Mouse (Mus musculus) urinary bladder, adult 2 months (tissue): ENCODE data around the gene Trio. TPM values are rescaled to one million over a fixed set of nuclear protein-coding genes. Genes with fewer than 3 reads are reported as not detected.
A peak's percentile ranks its signal among the peaks of the same experiment; 100 is the strongest.

Source experiments
- DNase-seq: peaks from one replicate; pipeline ENCODE4 v3.0.0; 2022; ENCODE audit warnings: low spot score
- polyA plus RNA-seq: library from polyadenylated mRNA; depleted of rRNA; stranded (reverse); fragments of >200 nt; gene quantifications from 2 replicates; pipeline ENCODE4 v1.2.3, GENCODE M21; 2012

Gene Trio
- polyA plus RNA-seq, 1 experiment, result 71.0 TPM

DNA sequence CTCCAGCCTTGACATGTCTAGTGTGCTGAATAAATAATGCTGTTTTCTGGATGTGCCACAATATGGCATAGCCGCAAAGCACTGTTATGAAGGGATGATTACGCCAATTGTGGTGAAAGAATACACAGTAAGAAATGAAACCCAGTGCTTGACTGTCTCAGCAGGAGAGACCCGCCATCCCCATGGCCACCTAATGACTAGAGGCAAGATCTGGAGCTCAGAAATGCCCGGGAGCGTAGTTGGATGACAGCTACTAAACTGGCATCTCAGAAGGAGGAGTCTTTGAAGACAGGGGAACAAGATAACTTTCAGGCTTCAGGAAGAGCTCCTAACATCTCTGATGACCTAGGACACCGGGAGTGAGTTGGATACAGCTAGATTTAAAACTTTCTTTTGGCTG lies 12.0 kb upstream of the Trio start:
- no peak for DNase-seq

DNA sequence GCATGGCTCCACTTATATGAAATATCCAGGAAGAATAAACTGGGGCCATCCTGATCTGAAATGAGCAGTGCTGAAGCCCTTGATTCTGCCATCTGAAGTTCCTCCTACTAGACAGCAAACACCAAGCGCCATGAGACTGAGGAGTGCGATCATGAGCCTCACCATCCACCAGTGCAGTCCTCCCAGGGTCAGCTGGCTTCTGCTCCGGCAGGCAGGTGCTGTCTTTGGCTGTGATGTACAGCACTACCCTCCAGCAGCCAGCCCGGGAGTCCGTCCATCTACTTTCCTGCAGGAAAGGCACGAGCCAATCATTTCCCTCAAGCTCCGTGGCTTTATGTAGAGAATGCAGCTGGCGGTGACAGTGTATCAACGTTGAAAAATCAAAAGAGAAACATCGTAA lies 10.0 kb upstream of the Trio start:
- no peak for DNase-seq

- no peak for DNase-seq
Observed at GRCm38 (mm10) chr15:28034636-28035035, 9.0 kb upstream of the Trio start.

GRCm38 (mm10) chr15:28029371-28029770 lies 3.7 kb upstream of the Trio start:
- no peak for DNase-seq

- DNase-seq, result no peak
Observed at GRCm38 (mm10) chr15:28028542-28028941, 2.9 kb upstream of the Trio start.

DNA sequence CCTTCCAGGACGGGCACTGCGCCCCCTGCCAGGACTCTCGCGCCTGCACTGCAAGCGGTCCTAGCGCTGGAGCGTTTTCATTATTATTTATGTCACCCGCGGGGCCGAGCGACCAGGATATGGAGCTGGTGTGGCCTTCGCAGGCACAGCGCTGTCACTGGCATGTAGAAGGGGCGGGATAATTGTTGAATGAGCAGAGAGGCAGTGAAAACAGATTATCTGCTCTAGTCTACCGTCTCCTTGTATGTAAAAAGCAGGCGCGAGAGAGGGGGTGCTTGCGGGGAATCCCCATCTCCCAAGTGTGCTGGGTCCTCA lies 476 bp upstream of the Trio start:
- no peak for DNase-seq

GRCm38 (mm10) chr15:28024965-28025338 lies 696 bp downstream of the Trio start:
- peak; percentile 61 for DNase-seq

- DNase-seq, result peak; percentile 75
Observed at GRCm38 (mm10) chr15:28024031-28024964, 1.4 kb downstream of the Trio start.

DNA sequence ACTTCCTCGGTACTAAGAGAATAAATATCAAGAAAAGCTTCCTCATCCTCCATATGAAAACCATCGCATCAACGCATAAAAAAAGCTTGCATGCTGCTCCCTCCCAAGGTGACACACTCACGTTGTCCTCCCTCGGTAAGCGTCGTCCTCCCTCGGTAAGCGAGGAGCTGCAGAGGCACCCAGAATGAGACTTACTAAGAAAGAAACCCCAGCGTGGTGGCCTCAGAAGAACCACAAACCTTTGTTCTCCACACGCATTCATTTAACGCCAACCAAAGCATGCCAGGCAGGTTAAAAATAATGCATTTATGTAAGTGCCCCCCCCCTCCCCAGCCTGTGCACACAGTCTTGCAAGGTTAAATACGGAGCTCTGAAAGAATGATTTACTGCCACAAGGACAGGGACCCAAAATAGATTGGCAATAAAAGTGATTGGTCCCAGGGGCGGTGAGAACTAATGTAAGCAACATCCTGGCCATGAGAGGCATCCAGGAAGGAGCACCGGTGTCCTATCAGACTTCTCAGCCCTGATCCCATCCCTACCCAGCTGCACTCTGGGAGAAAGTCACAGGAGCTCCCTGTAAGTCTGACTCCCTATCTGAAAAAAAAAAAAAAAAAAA lies 3.9 kb downstream of the Trio start:
- no peak for DNase-seq

GRCm38 (mm10) chr15:28019393-28020070 lies 6.1 kb downstream of the Trio start:
- no peak for DNase-seq

DNA sequence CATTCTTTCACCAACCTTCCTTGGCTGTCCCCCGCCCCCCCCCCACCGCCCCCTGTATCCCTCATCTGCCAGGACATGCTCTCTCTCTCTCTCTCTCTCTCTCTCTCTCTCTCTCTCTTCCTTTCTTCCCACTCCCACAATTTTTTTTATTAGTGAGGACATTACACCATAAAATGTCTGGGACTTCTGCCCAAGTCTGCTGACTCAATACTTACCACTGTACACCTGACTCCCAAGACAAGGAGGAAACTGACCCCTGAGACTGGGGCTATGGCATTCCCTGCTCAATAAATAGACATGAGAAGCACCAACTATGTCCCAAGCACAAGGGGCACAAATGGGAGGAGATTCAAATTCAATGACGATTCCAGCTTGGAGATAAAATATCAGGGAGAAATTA lies 18.1 kb downstream of the Trio start:
- no peak for DNase-seq

GRCm38 (mm10) chr15:28004192-28004767 lies 21.4 kb downstream of the Trio start:
- DNase-seq, result no peak

- no peak for DNase-seq
Observed at GRCm38 (mm10) chr15:28002515-28002914, 23.1 kb downstream of the Trio start.

GRCm38 (mm10) chr15:28001299-28001698 lies 24.3 kb downstream of the Trio start:
- no peak for DNase-seq

- no peak for DNase-seq
Observed at GRCm38 (mm10) chr15:27998621-27999359, 26.9 kb downstream of the Trio start.

DNA sequence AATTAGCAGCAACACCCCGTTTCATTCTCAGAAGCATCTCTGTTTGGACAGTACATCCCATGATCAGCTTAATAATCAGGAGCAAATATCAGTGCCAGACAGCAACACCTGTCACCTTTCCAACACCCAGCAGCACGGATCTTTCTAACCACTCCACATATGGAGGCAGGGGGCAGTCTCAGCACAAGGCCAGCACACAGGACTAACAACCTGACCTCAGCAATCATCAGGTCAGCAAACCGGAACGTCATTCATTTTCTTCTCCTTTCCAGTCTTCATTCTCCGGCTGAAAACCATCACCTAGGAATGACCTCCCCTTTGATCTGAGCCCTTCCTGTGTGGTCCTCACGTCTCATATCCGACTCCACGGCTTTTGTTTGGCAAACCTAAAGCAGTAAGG lies 27.7 kb downstream of the Trio start:
- no peak for DNase-seq

GRCm38 (mm10) chr15:27997391-27997841 lies 28.2 kb downstream of the Trio start:
- no peak for DNase-seq

DNA sequence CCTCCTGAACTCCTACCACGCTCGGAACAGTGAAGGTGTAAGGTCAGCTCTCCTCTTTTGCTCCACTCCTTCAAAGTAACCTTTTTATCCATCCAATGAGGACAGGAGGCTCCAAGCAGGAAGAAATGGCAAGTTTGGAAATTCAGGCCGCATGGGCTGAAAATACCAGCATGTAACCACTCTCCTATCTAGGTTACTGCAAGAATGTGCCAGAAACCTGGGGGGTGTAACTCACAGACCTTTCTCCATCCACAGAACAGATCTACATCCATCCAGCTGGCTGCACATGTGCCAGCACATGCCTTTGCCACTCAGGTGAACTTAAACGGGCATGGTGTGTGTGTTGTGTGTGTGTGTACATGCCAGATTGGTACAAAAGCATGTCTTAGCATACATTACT lies 28.9 kb downstream of the Trio start:
- no peak for DNase-seq

GRCm38 (mm10) chr15:27995421-27995820 lies 30.2 kb downstream of the Trio start:
- DNase-seq, result no peak

DNA sequence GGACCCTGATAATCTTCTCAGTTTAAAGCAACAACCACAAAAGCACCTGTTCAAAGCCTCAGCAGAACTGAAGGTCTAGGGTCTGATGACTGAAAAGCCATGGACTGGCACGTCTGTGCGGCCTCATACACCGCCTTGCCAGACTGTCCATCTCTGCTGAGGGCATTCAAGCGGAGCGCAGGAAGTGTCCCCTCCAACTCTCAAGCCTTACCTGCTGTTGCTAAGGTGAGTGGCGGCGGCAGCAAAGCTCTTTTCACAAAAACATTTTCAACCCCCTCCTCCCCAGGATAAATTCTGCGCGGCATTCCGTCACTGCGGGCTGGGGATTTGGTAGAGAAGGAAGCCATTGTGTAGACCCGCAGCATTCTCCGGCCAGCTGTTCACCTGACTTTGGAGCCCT lies 30.8 kb downstream of the Trio start:
- DNase-seq, result no peak

GRCm38 (mm10) chr15:27993528-27993927 lies 32.1 kb downstream of the Trio start:
- no peak for DNase-seq

DNA sequence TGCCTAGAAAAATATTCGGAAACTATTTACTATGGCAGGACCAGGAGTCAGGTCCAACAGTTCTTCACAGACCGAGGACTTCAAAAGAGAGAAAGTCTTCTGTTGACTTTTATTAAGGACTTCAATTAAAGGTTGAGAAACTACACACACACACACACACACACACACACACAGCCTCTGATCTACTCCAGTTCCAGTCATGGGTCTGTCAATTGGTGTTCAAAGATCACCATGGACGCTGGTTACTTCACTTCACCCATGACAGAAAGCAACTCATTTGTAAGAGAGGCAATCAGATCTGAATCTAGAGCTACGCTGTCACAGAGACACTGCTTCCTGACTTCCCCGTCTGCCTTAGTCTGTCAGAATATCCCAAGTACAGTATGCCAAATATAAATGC lies 33.1 kb downstream of the Trio start:
- DNase-seq, result no peak
